8 mouse cellular contexts compared by ENCODE assay signal in genomic region chr4:117155020-117155791, GRCm38 (mm10). TPM values are rescaled to one million over a fixed set of nuclear protein-coding genes. Genes with fewer than 3 reads are reported as not detected.
A peak's percentile ranks its signal among the peaks of the same experiment; 100 is the strongest.
DNase-seq lines count a peak whose midpoint lies in the region; ATAC-seq and TF ChIP-seq lines count a peak whose summit lies in the region.

No protein-coding gene starts in this region.

- in situ Hi-C loops in ES-E14 (cut with MboI; ENCODE audit: low sequenced_read_pairs in 2 of 2, unreplicated experiment in 2 of 2), result no loop called here

- H3K9ac ChIP-seq in heart, embryonic 13.5 days, result peak overlapping the region; percentile 99
- peak overlapping the region; percentile 97 for H3K9ac ChIP-seq in ES-E14 (ENCODE audit: insufficient read depth, low read depth, low read length, poor library complexity, severe bottlenecking)
- H3K9ac ChIP-seq in limb, embryonic 15.5 days, result peak overlapping the region; percentile 95
- peak overlapping the region; percentile 99 for H3K9ac ChIP-seq in stomach, embryonic 14.5 days (replicated peaks; ENCODE audit: low read depth, low read length)

- H3K27me3 ChIP-seq in heart, embryonic 13.5 days (replicated peaks), result no peaks in the 10 kb centered on the region
- H3K27me3 ChIP-seq in limb, embryonic 15.5 days, result no peaks in the 10 kb centered on the region
- no peaks in the 10 kb centered on the region for H3K27me3 ChIP-seq in stomach, embryonic 14.5 days (ENCODE audit: control insufficient read depth, insufficient read depth, low read length)

- H3K27ac ChIP-seq in heart, embryonic 13.5 days (replicated peaks), result peak overlapping the region; percentile 94
- peak overlapping the region; percentile 92 for H3K27ac ChIP-seq in ES-E14 (ENCODE audit: insufficient read depth, low read depth, low read length, poor library complexity, severe bottlenecking)
- peak overlapping the region; percentile 95 for H3K27ac ChIP-seq in limb, embryonic 15.5 days
- peak overlapping the region; percentile 95 for H3K27ac ChIP-seq in stomach, embryonic 14.5 days (ENCODE audit: low read length)

- peaks cover 65% of the 10 kb centered on the region for H3K36me3 ChIP-seq in heart, embryonic 13.5 days
- H3K36me3 ChIP-seq in ES-E14 (ENCODE audit: control insufficient read depth, insufficient read depth, low read length, poor library complexity, severe bottlenecking), result peaks cover 60% of the 10 kb centered on the region
- H3K36me3 ChIP-seq in limb, embryonic 15.5 days, result peaks cover 46% of the 10 kb centered on the region
- peaks cover 51% of the 10 kb centered on the region for H3K36me3 ChIP-seq in stomach, embryonic 14.5 days (ENCODE audit: control insufficient read depth, insufficient read depth, low read length)

- peaks cover 29% of the 10 kb centered on the region for H3K4me1 ChIP-seq in heart, embryonic 13.5 days
- peaks cover 0 to 5% of the 10 kb centered on the region in 2 experiments; a peak in 2 of 4 replicates for H3K4me1 ChIP-seq in ES-E14 (ENCODE audit: control insufficient read depth in 2 of 2, insufficient read depth in 2 of 2, low read length in 2 of 2, poor library complexity in 1 of 2)
- H3K4me1 ChIP-seq in limb, embryonic 15.5 days, result peaks cover 25% of the 10 kb centered on the region
- peaks cover 14% of the 10 kb centered on the region; the same call in 1 of the 2 replicates for H3K4me1 ChIP-seq in stomach, embryonic 14.5 days (ENCODE audit: control insufficient read depth, insufficient read depth, low read length)

- under 1% methylated on average over 44 of the region's 44 CpGs for WGBS in heart, embryonic 13.5 days
- 1% methylated on average over 44 of the region's 44 CpGs for WGBS in limb, embryonic 15.5 days
- 2% methylated on average over 44 of the region's 44 CpGs for WGBS in stomach, embryonic 14.5 days

- intact Hi-C loops in heart, postnatal 36 days (cut with DNase I), result loop anchor here (5.0 kb wide), 1 partner anchor 62 kb away; no protein-coding TSS in a partner anchor

- ATAC-seq in heart, embryonic 13.5 days (ENCODE audit: extremely low read depth, insufficient number of reproducible peaks, low FRiP score, low TSS enrichment), result no peak
- ATAC-seq in erythroid progenitor cell, adult 5-6 weeks (replicated peaks; ENCODE audit: low FRiP score, poor library complexity, severe bottlenecking), result 0 out of 2 replicates have a peak, but pooled peaks have one; percentile 26
- ATAC-seq in limb, embryonic 15.5 days (ENCODE audit: insufficient number of reproducible peaks, low FRiP score, low TSS enrichment, low read depth), result no peak
- ATAC-seq in stomach, embryonic 14.5 days (ENCODE audit: insufficient number of reproducible peaks, insufficient read depth, low FRiP score, low read depth), result no peak

- H3K4me2 ChIP-seq in heart, embryonic 13.5 days, result peak overlapping the region; percentile 77
- peak overlapping the region; percentile 70 for H3K4me2 ChIP-seq in limb, embryonic 15.5 days
- H3K4me2 ChIP-seq in stomach, embryonic 14.5 days (replicated peaks; ENCODE audit: low read depth, low read length), result peak overlapping the region; percentile 63

- no peak for DNase-seq in heart, postnatal 36 days
- no peak for DNase-seq in ES-E14 (ENCODE audit: low read depth, low spot score)
- DNase-seq in MN1 (ENCODE audit: low spot score), result no peak
- no peak for DNase-seq in left cerebral cortex, adult 18-20 months (ENCODE audit: low spot score in 2 of 2)

- H3K9me3 ChIP-seq in heart, embryonic 13.5 days, result no peaks in the 10 kb centered on the region
- H3K9me3 ChIP-seq in ES-E14 (ENCODE audit: control insufficient read depth, insufficient read depth, low read depth, low read length), result no peaks in the 10 kb centered on the region
- H3K9me3 ChIP-seq in limb, embryonic 15.5 days, result no peaks in the 10 kb centered on the region
- H3K9me3 ChIP-seq in stomach, embryonic 14.5 days (ENCODE audit: control insufficient read depth, low read depth, low read length), result no peaks in the 10 kb centered on the region

- H3K4me3 ChIP-seq in heart, embryonic 13.5 days, result peak overlapping the region; percentile 85
- H3K4me3 ChIP-seq in ES-E14 (ENCODE audit: insufficient read depth in 1 of 2, low read depth in 1 of 2, low read length in 2 of 2, poor library complexity in 1 of 2, severe bottlenecking in 1 of 2), result peak overlapping the region; percentile 85 to 96
- H3K4me3 ChIP-seq in limb, embryonic 15.5 days, result peak overlapping the region; percentile 69
- H3K4me3 ChIP-seq in stomach, embryonic 14.5 days (ENCODE audit: low read depth, low read length), result peak overlapping the region; percentile 97

TF ChIP-seq in ES-E14, 5 proteins besides CTCF, POLR2A, EP300 and RAD21:
- TF ChIP-seq CHD2 (IDR thresholded peaks at IDR 0.05; ENCODE audit: low read depth, low read length), result no peak
- TF ChIP-seq ZNF384 (IDR thresholded peaks at IDR 0.05; ENCODE audit: low read depth, low read length), result no peak
- no peak for TF ChIP-seq HCFC1 (IDR thresholded peaks at IDR 0.05; ENCODE audit: borderline replicate concordance, insufficient read depth, low read length)
- TF ChIP-seq ZC3H11A (IDR thresholded peaks at IDR 0.05; ENCODE audit: borderline replicate concordance, low read depth, low read length), result no peak
- TF ChIP-seq MAFK (IDR thresholded peaks at IDR 0.05; ENCODE audit: insufficient read depth, low read depth, low read length), result no peak
TF ChIP-seq in ES-E14: peak in this region for 0.

RNA-seq across cellular contexts. Expression of gene Rps8, which starts 0.8 kb away (rescaled TPM):
- 616 and 654 TPM in 2 replicates for polyA plus RNA-seq in heart, embryonic 13.5 days (2015; fragmentation: Nextera tagmentation; extraction: Ambion mirVana)
- 100 to 1,000 TPM; 550 to 602 TPM for total RNA-seq in heart, postnatal 36 days (2021)
- 3,133 and 3,400 TPM in 2 replicates for total RNA-seq in ES-E14 (2012; rRNA removed)
- total RNA-seq in erythroid progenitor cell, adult 5-6 weeks (2015; ENCODE audit: low replicate concordance), result 1,437 and 1,602 TPM in 2 replicates
- total RNA-seq in erythroid progenitor cell, adult 5-6 weeks (2017; ENCODE audit: low replicate concordance), result 328 and 447 TPM in 2 replicates
- 803 and 994 TPM in 2 replicates for polyA plus RNA-seq in limb, embryonic 15.5 days (2015; fragmentation: Nextera tagmentation; extraction: Ambion mirVana)
- 1,401 and 1,488 TPM in 2 replicates for polyA plus RNA-seq in stomach, embryonic 14.5 days (2014; fragmentation: Nextera tagmentation; extraction: Ambion mirVana)
- 100 to 1,000 TPM; 585 to 613 TPM for total RNA-seq in left cerebral cortex, adult 18-20 months (2021)

RNA-seq across cellular contexts. Expression of gene Plk3, which starts 21.4 kb away (rescaled TPM):
- 2.1 TPM in 2 replicates for polyA plus RNA-seq in heart, embryonic 13.5 days (2015; fragmentation: Nextera tagmentation; extraction: Ambion mirVana)
- 1 to 10 TPM; 1.2 to 2.4 TPM for total RNA-seq in heart, postnatal 36 days (2021)
- total RNA-seq in ES-E14 (2012; rRNA removed), result 26.7 and 28.3 TPM in 2 replicates
- total RNA-seq in erythroid progenitor cell, adult 5-6 weeks (2015; ENCODE audit: low replicate concordance), result not detected in 2 replicates
- total RNA-seq in erythroid progenitor cell, adult 5-6 weeks (2017; ENCODE audit: low replicate concordance), result 0.51 and 0.61 TPM in 2 replicates
- 5.7 and 6.8 TPM in 2 replicates for polyA plus RNA-seq in limb, embryonic 15.5 days (2015; fragmentation: Nextera tagmentation; extraction: Ambion mirVana)
- polyA plus RNA-seq in stomach, embryonic 14.5 days (2014; fragmentation: Nextera tagmentation; extraction: Ambion mirVana), result 2.6 and 3.8 TPM in 2 replicates
- 10 to 100 TPM; 16.9 to 17.3 TPM for total RNA-seq in left cerebral cortex, adult 18-20 months (2021)

RNA-seq across cellular contexts. Expression of gene Kif2c, which starts 27.2 kb away (rescaled TPM):
- polyA plus RNA-seq in heart, embryonic 13.5 days (2015; fragmentation: Nextera tagmentation; extraction: Ambion mirVana), result 42.0 and 44.2 TPM in 2 replicates
- under 1 TPM; 0.33 to 0.60 TPM for total RNA-seq in heart, postnatal 36 days (2021)
- 73.1 and 86.0 TPM in 2 replicates for total RNA-seq in ES-E14 (2012; rRNA removed)
- total RNA-seq in erythroid progenitor cell, adult 5-6 weeks (2015; ENCODE audit: low replicate concordance), result 67.8 and 92.6 TPM in 2 replicates
- 69.3 and 112 TPM in 2 replicates for total RNA-seq in erythroid progenitor cell, adult 5-6 weeks (2017; ENCODE audit: low replicate concordance)
- polyA plus RNA-seq in limb, embryonic 15.5 days (2015; fragmentation: Nextera tagmentation; extraction: Ambion mirVana), result 45.9 and 47.4 TPM in 2 replicates
- 54.5 and 55.0 TPM in 2 replicates for polyA plus RNA-seq in stomach, embryonic 14.5 days (2014; fragmentation: Nextera tagmentation; extraction: Ambion mirVana)
- total RNA-seq in left cerebral cortex, adult 18-20 months (2021), result under 1 TPM in 1 of 2 experiments, not detected in 1; 0.16 TPM

RNA-seq across cellular contexts. Expression of gene Tctex1d4, which starts 28.6 kb away (rescaled TPM):
- not detected in 2 replicates for polyA plus RNA-seq in heart, embryonic 13.5 days (2015; fragmentation: Nextera tagmentation; extraction: Ambion mirVana)
- total RNA-seq in heart, postnatal 36 days (2021), result not detected
- 0.49 and 1.2 TPM in 2 replicates for total RNA-seq in ES-E14 (2012; rRNA removed)
- total RNA-seq in erythroid progenitor cell, adult 5-6 weeks (2015; ENCODE audit: low replicate concordance), result not detected in 2 replicates
- total RNA-seq in erythroid progenitor cell, adult 5-6 weeks (2017; ENCODE audit: low replicate concordance), result not detected in 2 replicates
- not detected in 2 replicates for polyA plus RNA-seq in limb, embryonic 15.5 days (2015; fragmentation: Nextera tagmentation; extraction: Ambion mirVana)
- polyA plus RNA-seq in stomach, embryonic 14.5 days (2014; fragmentation: Nextera tagmentation; extraction: Ambion mirVana), result not detected in 2 replicates
- under 1 TPM in 1 of 2 experiments, not detected in 1; 0.77 TPM for total RNA-seq in left cerebral cortex, adult 18-20 months (2021)

RNA-seq across cellular contexts. Expression of gene Btbd19, which starts 29.7 kb away (rescaled TPM):
- polyA plus RNA-seq in heart, embryonic 13.5 days (2015; fragmentation: Nextera tagmentation; extraction: Ambion mirVana), result 2.8 and 3.1 TPM in 2 replicates
- total RNA-seq in heart, postnatal 36 days (2021), result 1 to 10 TPM; 1.8 to 2.4 TPM
- total RNA-seq in ES-E14 (2012; rRNA removed), result 51.2 and 87.1 TPM in 2 replicates
- not detected in 2 replicates for total RNA-seq in erythroid progenitor cell, adult 5-6 weeks (2015; ENCODE audit: low replicate concordance)
- 1.2 and 5.1 TPM in 2 replicates for total RNA-seq in erythroid progenitor cell, adult 5-6 weeks (2017; ENCODE audit: low replicate concordance)
- polyA plus RNA-seq in limb, embryonic 15.5 days (2015; fragmentation: Nextera tagmentation; extraction: Ambion mirVana), result 10.0 and 10.3 TPM in 2 replicates
- polyA plus RNA-seq in stomach, embryonic 14.5 days (2014; fragmentation: Nextera tagmentation; extraction: Ambion mirVana), result 6.7 and 8.5 TPM in 2 replicates
- 10 to 100 TPM; 13.1 to 14.2 TPM for total RNA-seq in left cerebral cortex, adult 18-20 months (2021)

Comparison
In these comparisons a context has a peak if more than half of its experiments do, and no peak if none do; other contexts are left out.
1. RNA of gene Kif2c, which starts 27.2 kb away (total RNA-seq): 67.8 to 112 TPM in erythroid progenitor cell, adult 5-6 weeks and 73.1 to 86.0 TPM in ES-E14; 0.33 to 0.60 TPM in heart, postnatal 36 days and 0.16 TPM in left cerebral cortex, adult 18-20 months; every median in the first group is over 10 times any median in the second.
2. Peak in every context shown above with its lines, with median percentiles within 50 percentile points of each other: H3K27ac ChIP-seq, H3K4me2 ChIP-seq, H3K4me3 ChIP-seq and H3K9ac ChIP-seq.